Mouse (Mus musculus) testis, adult 2 months (tissue): Measurements from ENCODE around the gene Tacc2.

Experiments
- CTCF ChIP-seq: fragments of 200-500 bp; IDR thresholded peaks from 2 replicates; pipeline ENCODE4 v1.5.1; 2012; ENCODE audit warnings: low read depth, mild to moderate bottlenecking, inconsistent platforms, low read length, moderate library complexity; ENCODE audit not compliant: control insufficient read depth, insufficient read depth, insufficient replicate concordance
- POLR2A ChIP-seq: fragments of 200-500 bp; IDR thresholded peaks from 2 replicates; pipeline ENCODE4 v1.6.1; 2012; ENCODE audit warnings: low read depth, mild to moderate bottlenecking, inconsistent platforms, low read length, moderate library complexity; ENCODE audit not compliant: control insufficient read depth

DNA sequence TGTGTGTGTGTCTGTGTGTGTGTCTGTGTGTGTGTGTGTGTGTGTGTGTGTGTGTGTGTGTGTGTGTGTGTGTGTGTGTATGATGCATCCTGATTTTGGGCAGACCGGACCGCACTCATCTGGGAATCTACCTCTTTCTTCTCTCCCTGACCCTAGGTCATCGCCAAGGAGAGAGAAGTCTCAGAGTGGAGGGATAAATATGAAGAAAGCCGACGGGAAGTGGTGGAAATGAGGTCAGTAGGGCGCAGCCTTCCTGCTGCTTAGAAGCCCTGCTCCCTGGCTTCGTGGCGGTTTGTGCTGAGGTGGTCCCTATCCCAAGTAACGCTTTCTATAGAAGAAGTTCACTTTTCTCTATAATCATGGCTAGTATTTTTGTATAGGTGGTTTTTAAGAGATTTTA, 174.4 kb downstream of the Tacc2 start:
- TF ChIP-seq CTCF (no peak), POLR2A (no peak)
